Mouse (Mus musculus): ENCODE results near the gene Atp8b5. TPM values are rescaled to one million over a fixed set of nuclear protein-coding genes. Genes with fewer than 3 reads are reported as not detected.

Gene Atp8b5
- 0.18 and 0.26 TPM in 2 replicates for polyA plus RNA-seq (2016; fragmentation: Nextera tagmentation; extraction: Ambion mirVana)

GRCm38 (mm10) chr4:43266623-43267322 lies at the start of gene Atp8b5:
Atp8b5 (plus strand) TSS chr4:43267159.
- no peaks in the 10 kb centered on the region for H3K9me3 ChIP-seq
- 2% methylated on average over 19 of the region's 19 CpGs for WGBS
- H3K27ac ChIP-seq, result peak within 1 kb of the TSS; percentile 84

GRCm38 (mm10) chr4:43217997-43218396 lies 49.0 kb upstream of the Atp8b5 start:
- Histone ChIP-seq H3K36me3 (no peaks in the 10 kb centered on the region), H3K9me3 (no peaks in the 10 kb centered on the region), H3K27me3 (ENCODE audit: insufficient read depth, poor library complexity, severe bottlenecking) (no peaks in the 10 kb centered on the region), H3K4me3 (no peak overlapping the region), H3K27ac (no peak overlapping the region), H3K4me1 (replicated peaks) (no peaks in the 10 kb centered on the region)
- 95% methylated on average over 1 of the region's 1 CpGs for WGBS
- DNase-seq (ENCODE audit: low spot score), result no peak

More at GRCm38 (mm10) chr4:43266623-43267322, at the start of gene Atp8b5:
- Histone ChIP-seq H3K27me3 (ENCODE audit: insufficient read depth, poor library complexity, severe bottlenecking) (no peaks in the 10 kb centered on the region), H3K4me3 (peak within 1 kb of the TSS; percentile 58), H3K36me3 (peaks cover 9% of the 10 kb centered on the region; the same call in 1 of the 2 replicates), H3K4me1 (replicated peaks) (peaks cover 13% of the 10 kb centered on the region)
- peak; percentile 80 for DNase-seq (ENCODE audit: low spot score)

- no peak overlapping the region for H3K4me3 ChIP-seq
- H3K36me3 ChIP-seq, result peaks cover 17% of the 10 kb centered on the region; the same call in 1 of the 2 replicates
- WGBS, result 93% methylated on average over 3 of the region's 3 CpGs
- no peaks in the 10 kb centered on the region for H3K27me3 ChIP-seq (ENCODE audit: insufficient read depth, poor library complexity, severe bottlenecking)
- DNase-seq (ENCODE audit: low spot score), result no peak
- no peaks in the 10 kb centered on the region for H3K9me3 ChIP-seq
- no peaks in the 10 kb centered on the region for H3K4me1 ChIP-seq (replicated peaks)
- no peak overlapping the region for H3K27ac ChIP-seq
Observed at GRCm38 (mm10) chr4:43231821-43232220, 35.1 kb upstream of the Atp8b5 start.

- WGBS, result 88% methylated on average over 1 of the region's 1 CpGs
- DNase-seq (ENCODE audit: low spot score), result no peak
- no peak overlapping the region for H3K27ac ChIP-seq
Observed at GRCm38 (mm10) chr4:43232985-43233384, 34.0 kb upstream of the Atp8b5 start.

GRCm38 (mm10) chr4:43233489-43233888 lies 33.5 kb upstream of the Atp8b5 start:
- Histone ChIP-seq H3K36me3 (peaks cover 29% of the 10 kb centered on the region; the same call in 1 of the 2 replicates), H3K9me3 (no peaks in the 10 kb centered on the region), H3K4me3 (no peak overlapping the region), H3K27ac (no peak overlapping the region), H3K4me1 (replicated peaks) (no peaks in the 10 kb centered on the region), H3K27me3 (ENCODE audit: insufficient read depth, poor library complexity, severe bottlenecking) (no peaks in the 10 kb centered on the region)
- WGBS, result 92% methylated on average over 6 of the region's 6 CpGs
- DNase-seq (ENCODE audit: low spot score), result no peak

More at GRCm38 (mm10) chr4:43232985-43233384, 34.0 kb upstream of the Atp8b5 start:
- Histone ChIP-seq H3K4me1 (replicated peaks) (no peaks in the 10 kb centered on the region), H3K36me3 (peaks cover 24% of the 10 kb centered on the region; the same call in 1 of the 2 replicates), H3K9me3 (no peaks in the 10 kb centered on the region), H3K27me3 (ENCODE audit: insufficient read depth, poor library complexity, severe bottlenecking) (no peaks in the 10 kb centered on the region), H3K4me3 (no peak overlapping the region)

GRCm38 (mm10) chr4:43236898-43237297 lies 30.1 kb upstream of the Atp8b5 start:
- Histone ChIP-seq H3K36me3 (peaks cover 55% of the 10 kb centered on the region), H3K9me3 (no peaks in the 10 kb centered on the region), H3K27me3 (ENCODE audit: insufficient read depth, poor library complexity, severe bottlenecking) (no peaks in the 10 kb centered on the region), H3K4me3 (no peak overlapping the region), H3K4me1 (replicated peaks) (0 out of 2 replicates have a peak, but pooled peaks cover 4% of the 10 kb centered on the region), H3K27ac (no peak overlapping the region)
- no peak for DNase-seq (ENCODE audit: low spot score)
- whole genome bisulfite sequencing, result 93% methylated on average over 9 of the region's 9 CpGs

GRCm38 (mm10) chr4:43240716-43241115 lies 26.2 kb upstream of the Atp8b5 start:
- Histone ChIP-seq H3K36me3 (peaks cover 56% of the 10 kb centered on the region), H3K27ac (no peak overlapping the region), H3K9me3 (no peaks in the 10 kb centered on the region), H3K4me3 (no peak overlapping the region), H3K4me1 (replicated peaks) (0 out of 2 replicates have a peak, but pooled peaks cover 4% of the 10 kb centered on the region), H3K27me3 (ENCODE audit: insufficient read depth, poor library complexity, severe bottlenecking) (no peaks in the 10 kb centered on the region)
- DNase-seq (ENCODE audit: low spot score), result no peak
- 80% methylated on average over 1 of the region's 1 CpGs for WGBS

GRCm38 (mm10) chr4:43244022-43244421 lies 22.9 kb upstream of the Atp8b5 start:
- Histone ChIP-seq H3K27me3 (ENCODE audit: insufficient read depth, poor library complexity, severe bottlenecking) (no peaks in the 10 kb centered on the region), H3K27ac (no peak overlapping the region)
- DNase-seq (ENCODE audit: low spot score), result no peak

GRCm38 (mm10) chr4:43245776-43246175 lies 21.2 kb upstream of the Atp8b5 start:
- no peak overlapping the region for H3K27ac ChIP-seq
- 89% methylated on average over 4 of the region's 4 CpGs for WGBS

More at GRCm38 (mm10) chr4:43244022-43244421, 22.9 kb upstream of the Atp8b5 start:
- H3K36me3 ChIP-seq, result peaks cover 41% of the 10 kb centered on the region
- no peaks in the 10 kb centered on the region for H3K9me3 ChIP-seq
- no peak overlapping the region for H3K4me3 ChIP-seq
- peaks cover 18% of the 10 kb centered on the region for H3K4me1 ChIP-seq (replicated peaks)
- WGBS, result 71% methylated on average over 2 of the region's 2 CpGs

GRCm38 (mm10) chr4:43248026-43248425 lies 18.9 kb upstream of the Atp8b5 start:
- H3K4me1 ChIP-seq (replicated peaks), result peaks cover 25% of the 10 kb centered on the region
- H3K9me3 ChIP-seq, result no peaks in the 10 kb centered on the region
- no peaks in the 10 kb centered on the region for H3K27me3 ChIP-seq (ENCODE audit: insufficient read depth, poor library complexity, severe bottlenecking)
- DNase-seq (ENCODE audit: low spot score), result peak; percentile 72
- H3K36me3 ChIP-seq, result peaks cover 34% of the 10 kb centered on the region
- 14% methylated on average over 7 of the region's 7 CpGs for WGBS
- peak overlapping the region; percentile 82 for H3K27ac ChIP-seq
- H3K4me3 ChIP-seq, result no peak overlapping the region

More at GRCm38 (mm10) chr4:43245776-43246175, 21.2 kb upstream of the Atp8b5 start:
- no peaks in the 10 kb centered on the region for H3K27me3 ChIP-seq (ENCODE audit: insufficient read depth, poor library complexity, severe bottlenecking)
- H3K4me3 ChIP-seq, result no peak overlapping the region
- DNase-seq (ENCODE audit: low spot score), result no peak
- no peaks in the 10 kb centered on the region for H3K9me3 ChIP-seq
- peaks cover 27% of the 10 kb centered on the region for H3K4me1 ChIP-seq (replicated peaks)
- H3K36me3 ChIP-seq, result peaks cover 32% of the 10 kb centered on the region

- Histone ChIP-seq H3K27me3 (ENCODE audit: insufficient read depth, poor library complexity, severe bottlenecking) (no peaks in the 10 kb centered on the region), H3K4me3 (no peak overlapping the region), H3K9me3 (no peaks in the 10 kb centered on the region), H3K27ac (peak overlapping the region; percentile 82), H3K36me3 (peaks cover 41% of the 10 kb centered on the region), H3K4me1 (replicated peaks) (peaks cover 25% of the 10 kb centered on the region)
- DNase-seq (ENCODE audit: low spot score), result no peak
- 66% methylated on average over 2 of the region's 2 CpGs for WGBS
Observed at GRCm38 (mm10) chr4:43248909-43249308, 18.1 kb upstream of the Atp8b5 start.

- Histone ChIP-seq H3K27me3 (ENCODE audit: insufficient read depth, poor library complexity, severe bottlenecking) (no peaks in the 10 kb centered on the region), H3K27ac (no peak overlapping the region), H3K4me1 (replicated peaks) (peaks cover 25% of the 10 kb centered on the region), H3K4me3 (no peak overlapping the region), H3K36me3 (peaks cover 38% of the 10 kb centered on the region), H3K9me3 (no peaks in the 10 kb centered on the region)
- DNase-seq (ENCODE audit: low spot score), result no peak
- WGBS, result 88% methylated on average over 6 of the region's 6 CpGs
Observed at GRCm38 (mm10) chr4:43251269-43251668, 15.7 kb upstream of the Atp8b5 start.

- DNase-seq (ENCODE audit: low spot score), result no peak
- WGBS, result 97% methylated on average over 2 of the region's 2 CpGs
- H3K27me3 ChIP-seq (ENCODE audit: insufficient read depth, poor library complexity, severe bottlenecking), result no peaks in the 10 kb centered on the region
- no peak overlapping the region for H3K4me3 ChIP-seq
- H3K36me3 ChIP-seq, result peaks cover 53% of the 10 kb centered on the region
- H3K27ac ChIP-seq, result no peak overlapping the region
- no peaks in the 10 kb centered on the region for H3K9me3 ChIP-seq
- H3K4me1 ChIP-seq (replicated peaks), result peaks cover 10% of the 10 kb centered on the region
Observed at GRCm38 (mm10) chr4:43257040-43257439, 9.9 kb upstream of the Atp8b5 start.
